Mouse (Mus musculus) brain, adult 2 months (tissue): Measurements from ENCODE around the gene Srrm1.
"Not testable (repeated sequence)": the region's sequence is repeated elsewhere in the genome, so short reads cannot be mapped to it uniquely, and the experiment has no call there.

ENCODE experiments used
- DNase-seq: peaks from one replicate; pipeline ENCODE4 v3.0.0; 2011; ENCODE audit warnings: low read depth, low spot score

Gene Srrm1

DNA sequence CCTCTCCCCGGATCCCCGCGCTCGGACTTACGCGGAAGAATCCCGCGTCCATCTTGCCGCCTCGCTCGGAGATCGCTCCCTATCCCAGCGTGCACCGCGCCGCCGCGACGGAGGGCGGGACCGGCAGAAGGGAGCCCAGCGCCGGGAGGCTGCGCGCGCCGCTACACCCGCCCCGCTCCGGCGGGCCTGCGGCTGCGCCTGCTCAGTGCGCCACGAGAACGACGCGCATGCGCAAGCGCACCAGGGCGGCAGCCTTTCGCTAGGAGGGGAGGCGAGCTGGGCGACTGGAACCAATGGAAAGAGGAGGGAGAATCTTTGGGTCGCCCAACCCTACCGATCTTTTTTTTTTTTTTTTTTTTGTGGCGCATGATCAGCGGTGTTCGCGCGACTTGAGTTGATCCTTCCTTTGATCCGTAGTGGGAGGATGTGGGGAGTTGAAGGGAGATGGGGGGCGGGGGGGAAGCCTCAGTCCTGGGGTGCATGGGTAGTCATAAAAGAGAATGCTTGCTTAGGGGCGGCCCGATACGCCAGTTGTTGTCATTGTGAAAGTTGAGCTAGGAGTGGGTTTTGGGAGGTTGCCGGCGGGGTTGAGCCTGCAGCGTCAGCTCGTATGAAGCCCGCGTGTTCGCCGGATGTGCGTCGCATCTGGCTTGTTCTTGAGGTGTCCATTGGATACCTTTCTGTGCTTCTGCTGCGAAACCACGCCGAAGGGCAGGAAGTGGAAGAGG, at the start of gene Srrm1:
Gene Srrm1, minus strand, starts transcription at position 256 of the 728 bp plus-strand sequence.
- peak; percentile 99 for DNase-seq

DNA sequence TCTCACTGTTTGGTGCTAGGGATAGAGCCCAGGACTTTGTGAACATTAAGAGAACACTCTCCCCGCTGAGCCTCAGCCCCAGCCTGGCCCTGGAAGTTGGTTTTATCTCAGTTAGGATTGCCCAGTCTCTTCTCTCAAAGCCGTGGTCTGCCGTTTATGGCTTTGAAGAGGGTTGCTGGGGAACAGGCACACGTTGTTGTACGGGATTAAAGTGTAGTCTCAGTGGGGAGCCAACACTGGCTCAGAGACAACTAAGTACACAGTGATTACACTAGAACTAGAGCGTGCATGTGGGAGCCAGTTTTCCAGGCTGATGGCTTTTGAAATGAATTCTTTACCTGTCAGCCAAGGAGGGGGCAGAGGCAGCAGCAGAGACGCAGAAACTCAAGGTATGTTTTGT, 48.8 kb upstream of the Srrm1 start:
- peak; percentile 28 for DNase-seq

DNA sequence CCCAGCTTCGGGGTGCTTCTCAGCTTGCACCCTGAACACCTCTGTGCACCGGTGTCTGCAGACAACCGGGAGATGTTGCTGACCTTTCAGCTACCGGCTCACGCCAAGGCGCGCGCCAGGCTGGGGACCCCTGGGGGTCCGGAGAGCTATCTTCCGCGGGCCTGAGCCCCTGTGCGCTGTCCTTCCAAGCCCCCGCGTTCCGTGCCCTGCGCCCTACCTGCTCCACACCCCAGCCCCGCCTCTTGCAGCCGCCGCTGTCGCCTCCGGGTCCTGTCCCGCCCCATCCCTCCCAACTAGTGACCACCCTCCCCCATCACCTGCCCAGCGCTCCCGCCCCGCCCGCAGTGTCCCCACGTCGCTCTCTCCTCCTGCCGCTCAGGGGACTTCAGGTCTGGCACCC, 44.9 kb upstream of the Srrm1 start, which contains the start of gene Ncmap:
Gene Ncmap, minus strand, starts transcription at position 237 of the 400 bp plus-strand sequence.
- DNase-seq: no peak

DNA sequence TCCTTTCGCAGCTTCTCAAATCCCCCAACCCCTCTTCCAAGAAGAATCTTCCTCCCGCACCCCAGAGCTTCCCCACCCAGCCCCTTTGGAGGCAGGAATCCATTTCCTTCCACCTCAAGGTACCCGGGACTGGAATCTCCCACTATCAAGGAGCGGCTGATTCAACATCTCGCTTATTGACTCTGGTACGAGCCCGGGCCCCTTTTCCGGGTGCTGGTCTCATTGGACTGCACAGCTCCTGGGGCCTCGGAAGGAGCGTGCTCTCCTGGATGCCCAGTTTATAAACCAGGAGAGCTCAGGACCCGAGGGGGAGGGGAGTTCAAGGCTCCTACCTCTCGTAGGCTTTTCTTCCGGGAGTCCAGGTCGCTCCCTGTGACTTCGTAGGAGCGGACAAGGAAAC, 44.4 kb upstream of the Srrm1 start:
- DNase-seq: no peak

DNA sequence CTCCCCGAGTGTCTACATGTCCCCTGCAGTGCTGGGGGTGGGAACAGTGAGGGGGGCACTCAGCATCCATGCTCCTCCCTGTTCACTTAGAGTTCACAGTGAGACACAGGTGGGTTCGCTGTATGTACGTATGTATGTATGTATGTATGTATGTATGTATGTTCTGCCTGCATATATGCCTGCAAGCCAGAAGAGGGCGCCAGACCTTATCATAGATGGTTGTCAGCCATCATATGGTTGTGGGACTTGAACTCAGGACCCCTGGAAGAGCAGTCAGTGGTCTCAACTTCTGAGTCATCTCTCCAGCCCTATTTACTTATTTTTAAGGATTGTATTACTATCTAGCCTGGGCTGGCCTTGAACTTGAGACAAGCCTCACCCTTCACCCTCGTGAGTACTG, 43.2 kb upstream of the Srrm1 start:
- DNase-seq: no peak

DNA sequence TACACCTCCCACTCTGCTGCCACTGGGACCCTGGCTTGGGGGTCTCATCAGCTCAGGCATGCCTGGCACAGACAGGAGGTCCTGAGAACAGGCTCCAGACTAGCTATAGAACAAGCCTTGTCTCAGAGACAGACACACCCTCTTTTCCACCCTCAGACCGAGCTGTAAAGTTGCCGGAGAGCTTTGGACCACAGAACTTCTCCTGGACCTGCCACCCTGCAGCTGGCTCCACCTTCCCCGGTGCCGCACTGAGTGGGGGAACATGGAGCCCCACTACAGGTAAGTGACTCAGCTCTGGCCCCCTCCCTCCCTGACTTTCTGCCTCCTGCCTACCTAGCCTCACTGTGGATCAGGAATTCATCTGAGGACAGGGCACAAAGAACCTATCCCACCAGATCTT, 42.3 kb upstream of the Srrm1 start:
- no peak for DNase-seq

DNA sequence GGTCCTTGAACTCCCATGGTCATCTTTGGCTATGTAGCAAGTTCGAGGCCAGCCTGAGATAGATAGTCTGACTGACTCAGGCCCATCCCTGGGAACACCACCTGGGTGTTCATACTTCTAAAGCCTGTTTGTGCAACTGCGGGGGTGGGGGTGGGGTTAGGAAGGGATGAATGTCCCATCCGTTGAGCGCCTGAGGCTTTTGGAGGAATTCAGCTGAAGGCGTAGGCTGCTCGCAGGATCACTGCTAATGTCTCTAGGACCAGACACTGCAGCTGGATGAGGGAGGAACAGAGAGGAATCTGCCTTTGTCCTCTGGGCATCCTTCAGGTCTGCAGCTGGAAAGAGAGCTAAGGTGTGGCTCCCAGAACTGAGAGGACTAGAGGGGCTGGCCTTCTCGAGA, 41.5 kb upstream of the Srrm1 start:
- no peak for DNase-seq

DNA sequence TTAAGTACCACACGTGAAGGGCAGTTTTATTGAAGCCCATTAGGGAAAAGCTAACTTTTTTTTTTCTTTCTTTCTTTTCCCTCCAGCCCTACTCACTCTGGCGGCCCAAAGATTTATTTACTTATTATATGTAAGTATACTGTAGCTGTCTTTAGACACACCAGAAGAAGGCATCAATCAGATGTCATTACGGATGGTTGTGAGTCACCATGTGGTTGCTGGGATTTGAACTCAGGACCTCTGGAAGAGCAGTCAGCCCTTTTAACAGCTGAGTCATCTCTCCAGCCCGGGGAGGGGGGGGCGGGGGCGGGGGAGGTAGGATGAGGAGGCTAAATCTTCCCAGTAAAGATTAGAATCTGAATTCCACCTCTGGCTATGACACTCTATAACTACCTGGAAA, 40.3 kb upstream of the Srrm1 start:
- DNase-seq: no peak

DNA sequence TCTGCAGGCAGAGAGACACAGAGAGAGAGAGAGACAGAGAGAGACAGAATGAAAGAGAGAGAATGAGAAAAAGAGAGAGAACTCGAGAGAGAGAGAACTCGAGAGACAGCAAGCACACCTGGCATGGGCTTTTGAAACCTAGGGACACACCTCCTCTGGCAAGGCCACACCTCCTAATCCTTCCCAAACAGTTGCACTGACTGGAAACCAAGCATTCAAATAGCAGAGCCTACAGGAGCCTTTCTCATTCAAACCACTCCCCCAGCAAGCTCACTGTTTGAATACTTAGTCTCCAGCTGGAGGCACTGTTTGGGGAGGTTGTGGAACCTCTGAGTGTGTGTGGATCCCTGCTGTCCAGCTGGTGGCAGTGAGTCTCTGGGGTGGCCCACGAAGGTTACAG, 39.7 kb upstream of the Srrm1 start:
- no peak for DNase-seq

DNA sequence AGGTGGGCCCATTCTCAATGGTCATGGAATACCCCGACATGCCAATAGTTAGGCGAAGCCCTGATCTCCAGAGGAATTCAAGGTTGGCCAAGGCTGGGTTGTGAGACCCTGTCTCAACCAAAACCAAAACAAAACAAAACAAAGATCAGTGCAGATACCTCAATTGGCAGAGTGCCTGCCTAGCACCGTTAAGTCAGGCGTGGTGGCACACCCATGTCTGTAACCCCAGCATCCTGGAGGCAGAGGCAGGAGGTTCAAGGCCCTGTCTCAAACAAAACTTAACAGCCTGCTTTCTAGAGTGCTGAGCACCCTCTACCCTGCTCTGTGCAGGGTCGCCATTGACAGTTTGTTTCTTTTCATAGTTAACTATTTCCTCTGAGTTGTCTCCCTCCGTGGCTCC, 37.9 kb upstream of the Srrm1 start:
- no peak for DNase-seq

DNA sequence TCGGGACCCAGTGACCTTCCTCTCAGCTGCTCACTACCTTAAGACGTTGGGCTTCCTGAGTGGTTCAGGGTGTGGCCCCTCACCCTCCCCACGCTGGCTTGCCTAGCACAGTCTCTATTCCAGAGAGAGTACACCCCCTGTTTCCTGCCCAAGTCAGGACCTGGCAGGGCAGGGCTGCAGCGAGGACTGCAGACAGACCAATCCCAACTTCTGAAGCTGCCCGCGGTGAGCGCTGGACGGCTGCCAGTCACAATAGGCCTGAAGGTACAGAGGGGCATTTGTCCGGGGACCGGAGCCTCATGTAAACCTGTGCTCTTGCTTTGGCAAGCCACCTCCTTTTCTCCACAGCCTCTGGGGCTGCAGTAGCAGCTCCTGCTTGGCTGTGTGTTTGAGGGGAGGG, 32.5 kb upstream of the Srrm1 start:
- DNase-seq: no peak

DNA sequence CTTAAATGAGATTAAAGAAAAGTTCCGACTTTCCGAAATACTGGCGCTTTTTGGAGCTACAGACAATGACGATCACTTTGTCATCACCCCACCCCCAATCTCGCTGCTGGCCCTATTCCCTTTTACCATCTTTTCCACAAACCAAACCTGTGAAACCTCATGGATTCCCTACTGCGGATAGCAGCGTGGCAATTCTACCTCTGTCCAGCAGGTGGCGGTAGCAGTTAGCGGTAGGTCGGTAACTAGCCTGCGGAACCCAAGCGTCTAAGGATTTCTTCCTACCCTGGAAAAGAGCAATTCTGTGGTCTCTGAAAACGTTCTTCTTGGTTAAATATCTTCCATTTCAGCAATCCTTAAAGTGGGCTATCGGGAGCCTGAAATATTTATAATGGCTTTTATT, 29.2 kb upstream of the Srrm1 start:
- peak; percentile 92 for DNase-seq

DNA sequence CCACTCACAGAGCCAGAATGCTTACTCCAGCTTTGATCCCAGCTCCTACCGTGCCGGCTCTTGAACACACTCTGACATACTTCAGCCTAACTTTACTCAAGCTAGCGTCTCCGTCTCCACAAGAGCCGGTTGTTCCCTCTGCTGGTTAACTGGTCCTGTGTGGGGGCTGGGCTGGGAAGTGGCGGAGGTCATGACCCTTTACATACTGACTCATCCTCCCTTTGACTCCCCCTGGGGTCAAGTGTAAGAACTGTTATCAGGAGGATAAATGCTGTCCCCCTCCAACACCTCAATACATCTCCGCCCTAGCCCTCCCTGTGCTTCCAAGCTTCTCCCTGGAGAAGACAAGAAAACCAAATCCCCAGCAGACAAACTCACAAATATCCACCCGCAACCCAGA, 28.2 kb upstream of the Srrm1 start:
- DNase-seq: no peak

DNA sequence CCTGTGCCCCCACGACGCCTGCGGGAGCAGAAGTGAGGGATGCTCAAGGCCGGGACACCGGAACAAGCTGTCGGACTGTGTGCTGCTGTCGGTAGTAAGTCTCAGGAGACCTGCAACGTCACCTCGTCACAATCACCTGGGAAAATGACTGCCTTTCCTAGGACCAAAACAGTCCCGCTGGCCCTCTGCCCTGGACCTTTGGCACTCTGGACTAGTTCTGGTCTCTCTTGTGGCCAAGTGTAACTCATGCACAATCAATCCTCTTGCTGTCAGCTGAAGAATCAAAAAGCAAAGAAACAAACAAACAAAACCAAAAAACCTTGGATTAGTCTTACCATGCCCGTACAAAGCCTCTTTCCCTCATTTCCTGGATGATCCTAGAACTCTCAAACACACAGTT, 24.1 kb upstream of the Srrm1 start:
- DNase-seq: no peak

DNA sequence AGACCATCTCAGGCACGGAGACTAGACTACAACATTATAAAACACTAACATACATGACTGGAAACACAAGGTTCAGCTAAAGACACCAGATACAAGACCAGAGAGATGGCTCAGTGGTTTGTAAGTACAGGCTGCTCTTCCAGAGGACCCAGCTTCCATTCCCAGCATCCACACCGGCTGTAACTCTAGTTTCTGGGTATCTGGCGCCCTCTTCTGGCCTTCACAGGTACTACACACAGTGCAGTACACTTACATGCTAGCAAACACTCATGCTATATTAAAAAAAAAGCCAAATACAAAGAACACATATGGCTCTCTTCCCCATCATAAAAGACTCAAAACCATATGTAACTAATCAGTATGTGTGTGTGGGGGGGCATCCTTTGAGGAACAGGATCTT, 22.3 kb upstream of the Srrm1 start:
- no peak for DNase-seq

DNA sequence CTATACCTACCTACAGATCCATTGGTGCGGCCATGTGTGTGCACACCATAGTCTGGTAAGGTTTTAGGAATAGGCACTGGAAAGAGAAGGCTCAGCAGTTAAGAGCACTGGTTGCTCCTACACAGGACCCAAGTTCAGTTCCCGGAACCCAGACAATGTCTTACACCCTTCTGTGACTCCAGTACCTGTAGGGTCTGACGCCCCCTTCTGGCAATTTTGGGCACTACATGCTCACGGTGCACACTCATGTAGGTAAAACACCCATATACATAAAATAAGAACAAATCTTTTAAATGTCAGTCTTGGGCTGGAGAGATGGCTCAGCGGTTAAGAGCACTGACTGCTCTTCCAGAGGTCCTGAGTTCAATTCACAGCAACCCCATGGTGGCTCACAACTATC, 20.2 kb upstream of the Srrm1 start:
- no peak for DNase-seq

DNA sequence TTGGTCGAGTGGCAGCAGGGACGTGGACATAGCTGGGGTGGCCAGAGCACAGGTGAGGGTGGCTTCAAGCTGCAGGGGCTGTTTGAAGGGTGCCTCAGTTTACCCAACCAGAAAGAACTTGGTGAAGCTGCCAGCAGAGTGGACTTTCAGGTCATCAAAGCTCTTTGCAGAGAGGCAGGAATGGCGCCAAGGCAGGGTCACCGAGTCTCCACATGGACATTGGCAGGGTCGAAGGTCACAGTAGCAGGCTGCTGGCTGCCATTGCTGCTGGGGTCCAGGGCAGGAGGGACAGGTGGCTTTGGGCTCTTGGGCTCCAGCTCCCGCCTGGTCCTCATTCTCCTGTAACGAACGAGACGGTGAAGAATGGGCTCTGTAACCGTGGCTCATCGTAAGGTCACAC, 17.3 kb upstream of the Srrm1 start:
- no peak for DNase-seq

DNA sequence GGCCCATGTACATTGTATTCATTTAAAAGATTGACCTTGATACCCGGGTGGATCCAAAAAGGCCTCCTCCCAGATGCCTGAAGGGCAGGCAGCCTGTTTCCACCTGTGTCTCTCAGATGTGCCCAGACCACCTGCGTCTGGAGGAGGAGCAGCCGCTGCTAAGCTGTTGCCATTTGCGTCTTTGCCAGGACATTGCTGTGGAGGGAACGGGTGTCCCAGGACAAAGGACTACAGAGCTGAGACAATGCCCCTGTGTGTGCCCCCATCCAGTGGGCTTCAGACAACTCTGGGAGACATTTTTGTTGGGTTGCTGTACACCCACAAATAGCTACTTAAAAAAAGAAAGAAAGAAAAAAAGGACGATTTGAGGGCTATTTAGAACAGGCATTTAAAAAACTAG, 9.7 kb upstream of the Srrm1 start:
- peak; percentile 85 for DNase-seq

DNA sequence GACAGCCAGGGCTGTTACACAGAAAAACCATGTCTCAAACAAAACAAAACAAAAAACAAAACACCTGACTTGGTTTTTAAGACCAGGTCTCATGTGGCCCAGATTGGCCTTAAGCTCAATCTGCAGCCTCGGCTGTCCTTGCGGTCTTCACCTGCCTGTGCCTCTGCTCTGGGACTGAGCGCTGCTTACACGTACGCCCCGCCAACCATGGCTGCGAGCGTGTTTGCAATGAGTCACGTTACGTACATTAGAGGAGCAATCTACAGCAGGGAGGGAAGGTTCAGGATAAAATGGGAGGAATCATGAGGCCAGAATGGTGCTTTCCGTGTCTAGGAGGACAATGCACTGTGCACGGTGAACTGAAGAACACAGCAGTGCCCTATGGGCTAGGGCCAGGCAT, 8.6 kb upstream of the Srrm1 start:
- DNase-seq: no peak

DNA sequence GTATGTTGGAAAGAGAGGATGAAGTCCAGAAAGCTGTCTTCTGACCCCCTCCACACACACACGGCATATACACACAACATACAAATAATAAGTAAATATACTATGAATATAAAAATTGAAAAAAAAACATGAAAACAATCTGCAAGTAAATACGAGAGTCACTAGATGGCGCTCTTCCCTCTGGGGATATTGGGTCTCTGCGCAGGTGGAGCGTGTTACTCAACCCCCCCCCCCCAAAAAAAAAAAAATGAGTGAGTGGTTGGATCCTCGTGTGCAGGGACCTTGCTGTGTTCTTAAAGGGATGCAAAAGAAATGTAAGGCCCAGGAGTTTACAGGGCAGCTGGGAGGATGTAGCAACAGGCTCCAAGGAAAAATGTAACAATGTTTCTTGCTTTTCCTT, 5.6 kb upstream of the Srrm1 start:
- DNase-seq: peak; percentile 88

DNA sequence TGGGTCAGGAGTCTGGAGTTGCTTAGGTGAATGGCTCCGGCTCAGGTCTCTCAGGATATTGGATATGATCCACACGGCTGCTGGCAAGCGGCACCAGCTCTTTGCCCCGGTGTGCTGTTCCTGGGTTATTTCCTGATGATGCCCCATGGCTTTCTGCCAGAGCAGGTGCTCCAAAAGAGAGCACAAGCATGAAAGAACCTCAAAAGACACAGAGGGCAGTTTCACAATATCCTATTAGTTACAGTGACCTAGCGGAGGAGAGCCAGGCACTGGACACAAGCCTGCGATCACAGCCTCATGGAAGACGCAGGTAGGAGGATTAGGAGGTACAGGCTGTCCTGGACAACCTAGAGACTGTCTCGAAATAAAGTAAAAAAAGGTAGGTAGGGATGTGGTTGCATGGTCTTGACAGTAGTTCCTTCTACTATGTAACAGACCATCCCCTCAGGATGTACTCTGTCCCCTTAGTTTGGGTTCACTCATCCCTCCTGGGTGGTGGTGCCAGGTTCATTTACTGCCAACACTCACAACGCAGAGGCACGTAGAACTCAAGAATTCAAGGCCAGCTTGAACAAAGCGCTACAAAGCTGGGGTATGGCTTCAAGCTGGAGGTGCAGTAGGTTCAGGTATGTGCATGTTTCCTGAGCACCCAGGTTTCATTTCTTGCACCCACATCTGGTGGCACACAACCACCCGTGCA, 4.2 kb upstream of the Srrm1 start:
- no peak for DNase-seq

DNA sequence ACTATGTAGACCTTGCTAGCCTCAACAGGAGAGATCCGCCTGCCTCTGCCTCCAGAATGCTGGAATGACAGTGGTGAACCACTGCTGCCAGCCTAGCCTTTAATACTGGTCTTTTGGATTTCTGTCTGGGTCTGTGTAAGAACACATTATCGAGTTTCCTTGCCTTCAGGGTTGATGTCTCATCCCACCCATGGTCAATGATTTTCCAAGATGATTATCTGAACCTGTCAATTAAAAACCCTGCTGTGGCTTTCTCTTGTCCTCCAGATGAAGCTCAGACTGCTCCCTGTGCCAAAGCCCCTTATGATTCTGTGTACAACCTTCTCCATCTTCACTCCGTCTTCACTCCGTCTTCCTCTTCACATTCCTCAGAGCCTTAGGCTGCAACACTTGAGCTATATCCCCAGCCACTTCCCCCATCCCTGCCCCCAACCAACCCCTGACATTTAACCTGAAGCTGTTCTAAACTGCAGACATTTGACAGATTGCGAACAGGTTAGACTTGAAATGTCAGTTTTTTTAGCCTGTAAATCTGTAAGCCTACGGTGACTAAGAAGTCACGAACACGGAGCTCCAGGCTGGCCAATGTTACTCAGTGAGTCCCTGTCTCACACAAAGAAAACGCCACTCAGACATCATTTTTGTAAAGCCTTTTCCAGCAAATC, 2.9 kb upstream of the Srrm1 start:
- DNase-seq: no peak

DNA sequence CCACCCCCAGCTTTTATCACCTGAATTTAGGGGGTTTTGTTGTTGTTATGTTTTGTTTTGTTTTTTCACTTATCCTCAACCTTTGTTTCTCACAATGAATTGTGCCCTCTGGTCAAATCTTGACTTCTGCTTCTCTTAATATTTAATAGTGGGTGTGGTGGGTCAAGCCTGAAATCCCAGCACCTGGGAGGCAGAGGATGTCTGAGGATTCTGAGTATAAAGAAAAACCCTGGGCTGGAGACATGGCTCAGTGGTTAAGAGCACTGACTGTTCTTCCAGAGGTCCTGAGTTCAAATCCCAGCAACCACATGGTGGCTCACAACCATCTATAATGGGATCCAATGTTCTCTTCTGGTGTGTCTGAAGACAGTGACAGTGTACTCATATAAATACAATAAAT, 1.6 kb upstream of the Srrm1 start:
- DNase-seq: not testable (repeated sequence)
